Mouse (Mus musculus) hindbrain, embryonic 10.5 days (tissue): Measurements from ENCODE around the gene 1700022I11Rik. TPM values are rescaled to one million over a fixed set of nuclear protein-coding genes. Genes with fewer than 3 reads are reported as not detected.

Source experiments
- DNase-seq: peaks from one replicate; pipeline ENCODE4 v3.0.0-alpha.2; 2017; ENCODE audit warnings: low spot score
- H3K27ac ChIP-seq: fragments of 300-500 bp; sonication (generic); 2 replicates; pipeline ENCODE4 v1.5.1; 2016; ENCODE audit warnings: mild to moderate bottlenecking, moderate library complexity
- H3K27me3 ChIP-seq: fragments of 300-500 bp; sonication (generic); 2 replicates; pipeline ENCODE4 v1.6.1; 2016; ENCODE audit warnings: mild to moderate bottlenecking; ENCODE audit not compliant: poor library complexity, insufficient read depth, severe bottlenecking
- H3K36me3 ChIP-seq: fragments of 300-500 bp; sonication (generic); 2 replicates; pipeline ENCODE4 v1.6.1; 2016; ENCODE audit warnings: mild to moderate bottlenecking, moderate library complexity
- H3K4me1 ChIP-seq: fragments of 300-500 bp; sonication (generic); replicated peaks from 2 replicates; pipeline ENCODE4 v1.6.1; 2016; ENCODE audit warnings: mild to moderate bottlenecking
- H3K4me3 ChIP-seq: fragments of 300-500 bp; sonication (generic); 2 replicates; pipeline ENCODE4 v1.5.1; 2016; ENCODE audit warnings: mild to moderate bottlenecking, moderate library complexity
- H3K9me3 ChIP-seq: fragments of 300-500 bp; sonication (generic); 2 replicates; pipeline ENCODE4 v1.6.1; 2016; ENCODE audit warnings: mild to moderate bottlenecking, moderate library complexity
- WGBS: fragments of 180-500 bp; shearing (Covaris S2); methylation state at CpG from one replicate; pipeline ENCODE4 v1.1.7; 2016; 5-methylcytosine and 5-hydroxymethylcytosine counted together
- polyA plus RNA-seq: library from polyadenylated mRNA; unstranded; fragments of >200 nt; fragmentation: Nextera tagmentation; extraction: Ambion mirVana; gene quantifications from 2 replicates; pipeline ENCODE4 v1.2.1, GENCODE M21; 2016

1700022I11Rik gene
- polyA plus RNA-seq, result 0.75 and 0.95 TPM in 2 replicates

GRCm38 (mm10) chr4:42969304-42969703, at the start of gene 1700022I11Rik:
TSS of gene 1700022I11Rik (plus strand) at chr4:42969604.
- WGBS, result 88% methylated on average over 4 of the region's 4 CpGs
- Histone ChIP-seq H3K27me3 (no peaks in the 10 kb centered on the region), H3K36me3 (no peaks in the 10 kb centered on the region; the same call in 1 of the 2 replicates), H3K4me3 (no peak within 1 kb of the TSS), H3K9me3 (no peaks in the 10 kb centered on the region), H3K27ac (no peak within 1 kb of the TSS), H3K4me1 (peaks cover 8% of the 10 kb centered on the region)
- no peak for DNase-seq

- Histone ChIP-seq H3K36me3 (no peaks in the 10 kb centered on the region), H3K4me1 (peaks cover 15% of the 10 kb centered on the region), H3K27me3 (peaks cover 47% of the 10 kb centered on the region), H3K27ac (no peak overlapping the region), H3K9me3 (no peaks in the 10 kb centered on the region), H3K4me3 (no peak overlapping the region)
- no peak for DNase-seq
- WGBS, result 85% methylated on average over 9 of the region's 9 CpGs
Measured at GRCm38 (mm10) chr4:42920726-42921125, 48.7 kb upstream of the 1700022I11Rik start.

DNA sequence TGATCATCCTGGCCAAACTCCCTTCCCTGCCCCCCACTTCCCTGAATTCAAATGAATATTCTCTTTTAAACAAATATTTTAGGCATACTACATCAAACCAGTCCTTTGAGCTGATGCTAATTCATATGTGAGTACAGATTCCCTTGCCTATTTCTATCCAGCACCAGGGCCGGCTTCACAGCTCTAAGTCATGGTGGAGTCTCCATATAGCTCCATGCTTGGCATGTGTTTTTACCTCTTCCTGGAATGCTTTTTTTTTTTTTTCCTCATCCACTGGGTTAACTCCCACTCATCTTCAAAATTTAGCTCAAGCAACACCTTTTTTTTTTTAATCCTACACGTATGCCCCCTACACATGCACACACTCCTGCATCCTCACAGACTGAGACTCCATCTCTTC, 47.9 kb upstream of the 1700022I11Rik start:
- DNase-seq, result no peak
- Histone ChIP-seq H3K9me3 (no peaks in the 10 kb centered on the region), H3K36me3 (no peaks in the 10 kb centered on the region), H3K27me3 (peaks cover 39% of the 10 kb centered on the region), H3K27ac (no peak overlapping the region), H3K4me1 (peaks cover 13% of the 10 kb centered on the region), H3K4me3 (no peak overlapping the region)
- 90% methylated on average over 2 of the region's 2 CpGs for WGBS

DNA sequence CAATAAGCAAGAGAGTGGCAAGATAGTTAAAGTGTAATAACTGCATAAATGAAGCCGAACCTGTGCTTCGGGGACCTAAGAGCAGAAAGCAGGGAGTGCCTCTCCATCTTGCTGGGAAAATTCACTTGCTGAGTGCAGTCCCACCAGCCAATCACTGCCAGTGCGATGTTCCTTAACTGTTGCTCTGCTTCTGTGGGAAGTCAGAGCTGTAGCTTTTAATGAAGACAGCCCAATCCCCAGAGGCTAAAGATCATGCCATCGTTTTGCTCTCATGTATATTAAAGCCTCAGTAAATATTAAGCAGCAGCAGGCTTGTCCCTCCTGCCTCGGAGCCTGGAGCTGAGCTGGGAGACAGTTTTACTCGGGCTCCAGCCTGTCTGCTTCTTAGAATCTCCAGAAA, 47.3 kb upstream of the 1700022I11Rik start:
- Histone ChIP-seq H3K27me3 (peaks cover 35% of the 10 kb centered on the region), H3K36me3 (no peaks in the 10 kb centered on the region), H3K27ac (no peak overlapping the region), H3K9me3 (no peaks in the 10 kb centered on the region), H3K4me3 (no peak overlapping the region), H3K4me1 (peaks cover 10% of the 10 kb centered on the region)
- WGBS, result 77% methylated on average over 6 of the region's 6 CpGs
- DNase-seq, result no peak

DNA sequence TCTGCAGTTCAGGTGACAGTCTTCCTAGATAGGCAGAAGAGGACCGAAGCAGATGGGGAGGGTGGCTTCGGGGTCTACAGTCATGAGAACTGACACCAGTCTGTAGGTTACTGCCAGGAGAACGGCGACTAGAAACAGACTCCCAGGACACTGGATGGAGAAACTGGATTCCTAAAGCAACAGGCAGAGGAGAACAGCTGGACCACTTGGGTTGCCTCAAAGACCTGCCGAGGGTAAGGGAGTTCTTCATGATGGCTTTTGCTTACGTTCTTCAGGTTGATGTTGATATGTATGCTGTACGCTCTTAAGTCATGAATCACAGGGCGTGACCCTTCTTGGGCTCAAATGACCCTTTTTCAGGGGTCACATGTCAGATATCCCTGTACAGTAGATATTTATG, 46.9 kb upstream of the 1700022I11Rik start:
- Histone ChIP-seq H3K27ac (no peak overlapping the region), H3K9me3 (no peaks in the 10 kb centered on the region), H3K4me1 (peaks cover 6% of the 10 kb centered on the region), H3K4me3 (no peak overlapping the region), H3K36me3 (no peaks in the 10 kb centered on the region), H3K27me3 (peaks cover 31% of the 10 kb centered on the region)
- 88% methylated on average over 8 of the region's 8 CpGs for WGBS
- no peak for DNase-seq

- WGBS, result 75% methylated on average over 13 of the region's 13 CpGs
- peaks cover 5% of the 10 kb centered on the region; the same call in 1 of the 2 replicates for H3K4me1 ChIP-seq
- H3K4me3 ChIP-seq, result no peak overlapping the region
- peaks cover 14% of the 10 kb centered on the region for H3K27me3 ChIP-seq
- H3K36me3 ChIP-seq, result no peaks in the 10 kb centered on the region
- H3K27ac ChIP-seq, result no peak overlapping the region
- no peaks in the 10 kb centered on the region for H3K9me3 ChIP-seq
- DNase-seq, result no peak
Measured at GRCm38 (mm10) chr4:42924095-42924710, 45.2 kb upstream of the 1700022I11Rik start.

GRCm38 (mm10) chr4:42928209-42928608, 41.2 kb upstream of the 1700022I11Rik start:
- Histone ChIP-seq H3K4me1 (0 out of 2 replicates have a peak, but pooled peaks cover under 1% of the 10 kb centered on the region), H3K36me3 (no peaks in the 10 kb centered on the region), H3K4me3 (no peak overlapping the region), H3K27me3 (peaks cover 18% of the 10 kb centered on the region), H3K9me3 (no peaks in the 10 kb centered on the region), H3K27ac (no peak overlapping the region)
- no peak for DNase-seq
- 80% methylated on average over 5 of the region's 5 CpGs for WGBS

DNA sequence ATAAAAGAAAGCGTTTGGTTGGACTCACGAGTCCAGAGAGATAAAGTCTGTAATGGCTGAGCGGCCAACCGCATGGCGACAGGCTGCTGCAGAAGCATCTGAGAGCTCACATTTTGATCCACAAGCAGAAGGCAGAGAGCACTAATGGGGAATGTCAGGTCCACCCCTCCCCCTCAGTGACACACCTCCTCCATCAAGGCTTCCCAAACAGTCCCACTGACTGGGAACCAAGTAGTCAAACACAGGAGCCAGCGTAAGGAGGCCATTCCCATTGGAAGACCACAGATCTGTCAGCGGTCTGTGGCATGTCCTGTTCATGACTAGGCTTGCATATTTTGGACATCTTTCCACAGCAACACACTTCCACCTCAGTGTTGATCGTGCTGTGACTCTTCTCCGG, 40.5 kb upstream of the 1700022I11Rik start:
- H3K36me3 ChIP-seq, result no peaks in the 10 kb centered on the region
- H3K4me1 ChIP-seq, result peaks cover 7% of the 10 kb centered on the region; the same call in 1 of the 2 replicates
- no peak for DNase-seq
- WGBS, result 93% methylated on average over 9 of the region's 9 CpGs
- no peaks in the 10 kb centered on the region for H3K9me3 ChIP-seq
- no peak overlapping the region for H3K4me3 ChIP-seq
- peaks cover 20% of the 10 kb centered on the region for H3K27me3 ChIP-seq
- H3K27ac ChIP-seq, result no peak overlapping the region

GRCm38 (mm10) chr4:42932229-42932969, 37.0 kb upstream of the 1700022I11Rik start:
- no peaks in the 10 kb centered on the region for H3K36me3 ChIP-seq
- 62% methylated on average over 8 of the region's 8 CpGs for WGBS
- H3K27ac ChIP-seq, result no peak overlapping the region
- no peak for DNase-seq
- H3K27me3 ChIP-seq, result peaks cover 42% of the 10 kb centered on the region
- no peak overlapping the region for H3K4me3 ChIP-seq
- H3K9me3 ChIP-seq, result no peaks in the 10 kb centered on the region
- H3K4me1 ChIP-seq, result peaks cover 7% of the 10 kb centered on the region; the same call in 1 of the 2 replicates

DNA sequence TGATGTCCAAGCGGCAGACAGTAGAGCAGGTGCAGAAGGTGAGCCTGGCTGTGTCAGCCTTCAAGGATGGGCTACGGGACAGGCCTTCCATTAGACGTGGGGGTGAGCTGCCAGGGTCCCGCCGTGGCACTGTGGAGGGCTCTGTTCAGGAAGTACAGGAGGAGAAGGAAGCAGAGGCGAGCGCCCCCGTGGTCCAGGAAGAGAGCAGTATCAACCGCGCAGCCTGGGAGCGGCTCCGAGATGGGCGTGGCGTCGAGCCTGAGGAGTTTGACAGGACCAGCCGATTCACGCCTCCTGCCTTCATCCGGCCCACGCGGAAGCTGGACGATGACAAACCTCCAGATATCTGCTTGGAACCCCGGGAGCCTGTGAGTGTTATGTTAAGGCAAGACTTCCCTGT, 35.8 kb upstream of the 1700022I11Rik start:
- H3K27me3 ChIP-seq, result peaks cover 55% of the 10 kb centered on the region
- H3K27ac ChIP-seq, result no peak overlapping the region
- no peaks in the 10 kb centered on the region for H3K9me3 ChIP-seq
- peaks cover 7% of the 10 kb centered on the region; the same call in 1 of the 2 replicates for H3K4me1 ChIP-seq
- 10% methylated on average over 22 of the region's 22 CpGs for WGBS
- H3K36me3 ChIP-seq, result no peaks in the 10 kb centered on the region
- peak; percentile 52 for DNase-seq
- H3K4me3 ChIP-seq, result peak overlapping the region; percentile 35

GRCm38 (mm10) chr4:42941396-42941795, 28.0 kb upstream of the 1700022I11Rik start:
- no peak for DNase-seq
- Histone ChIP-seq H3K4me1 (peaks cover 5% of the 10 kb centered on the region), H3K4me3 (no peak overlapping the region), H3K9me3 (no peaks in the 10 kb centered on the region), H3K27ac (no peak overlapping the region), H3K36me3 (no peaks in the 10 kb centered on the region), H3K27me3 (peaks cover 30% of the 10 kb centered on the region)
- 81% methylated on average over 7 of the region's 7 CpGs for WGBS

DNA sequence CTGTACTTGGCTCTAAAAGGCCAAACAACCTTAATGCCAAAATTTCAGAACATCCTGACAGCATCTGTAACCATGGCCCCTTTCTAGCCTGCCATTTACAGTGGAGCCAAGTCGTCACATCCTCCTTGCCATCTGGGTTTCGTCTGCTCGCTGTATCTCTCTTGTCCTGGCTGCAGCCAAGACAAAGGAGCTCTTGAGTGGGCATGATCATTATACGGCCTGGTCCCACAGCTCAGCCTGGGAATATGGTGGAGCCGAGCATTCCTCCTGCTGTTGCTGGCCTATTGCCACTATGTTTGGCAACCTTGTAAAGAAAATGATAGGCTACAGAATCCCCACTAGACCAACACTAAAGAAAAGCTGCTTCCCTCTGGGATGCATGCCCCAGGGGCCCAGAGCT, 26.1 kb upstream of the 1700022I11Rik start:
- Histone ChIP-seq H3K4me1 (peaks cover 25% of the 10 kb centered on the region), H3K4me3 (no peak overlapping the region), H3K9me3 (no peaks in the 10 kb centered on the region), H3K36me3 (no peaks in the 10 kb centered on the region), H3K27ac (no peak overlapping the region), H3K27me3 (peaks cover 27% of the 10 kb centered on the region)
- DNase-seq, result no peak
- WGBS, result 91% methylated on average over 5 of the region's 5 CpGs

DNA sequence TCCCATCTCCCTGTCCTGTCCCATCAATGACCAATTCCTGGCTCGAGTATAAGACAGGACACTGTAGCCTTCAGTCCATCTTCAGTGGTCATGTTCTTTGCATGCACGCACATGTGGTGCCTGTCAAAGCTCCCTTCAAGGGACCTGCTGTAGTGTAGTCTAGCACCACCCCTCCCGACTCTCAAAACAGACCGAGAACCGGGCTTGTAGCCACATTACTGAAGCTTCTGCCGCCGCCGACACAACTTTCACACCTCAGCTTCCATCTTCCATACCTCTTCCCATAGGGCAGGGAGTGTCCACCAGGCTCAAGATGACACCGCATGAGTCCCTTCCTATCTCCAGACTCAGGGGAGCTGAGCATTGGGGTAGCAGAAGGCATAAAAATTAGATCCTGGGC, 25.2 kb upstream of the 1700022I11Rik start:
- Histone ChIP-seq H3K9me3 (no peaks in the 10 kb centered on the region), H3K4me1 (peaks cover 33% of the 10 kb centered on the region), H3K36me3 (no peaks in the 10 kb centered on the region), H3K27me3 (peaks cover 23% of the 10 kb centered on the region), H3K4me3 (no peak overlapping the region), H3K27ac (no peak overlapping the region)
- 85% methylated on average over 9 of the region's 9 CpGs for WGBS
- DNase-seq, result no peak
